Mouse (Mus musculus) layer of hippocampus, adult 11-12 months (tissue): ENCODE data around the gene Kank2.

Experiments used
- DNase-seq: peaks from one replicate; pipeline ENCODE4 v3.0.0; 2022; ENCODE audit warnings: low spot score

Kank2 gene

GRCm38 (mm10) chr9:21798345-21799009 lies at the start of gene Kank2:
Gene Kank2 (minus strand): TSS chr9:21798744.
- peak; percentile 70 for DNase-seq

GRCm38 (mm10) chr9:21847926-21848325 lies 49.4 kb upstream of the Kank2 start:
- no peak for DNase-seq

- no peak for DNase-seq
Measured at GRCm38 (mm10) chr9:21847425-21847824, 48.9 kb upstream of the Kank2 start.

- no peak for DNase-seq
Measured at GRCm38 (mm10) chr9:21846755-21847341, 48.3 kb upstream of the Kank2 start.

GRCm38 (mm10) chr9:21845381-21846080 lies 47.0 kb upstream of the Kank2 start:
- DNase-seq, result no peak

GRCm38 (mm10) chr9:21843086-21843485 lies 44.5 kb upstream of the Kank2 start:
- no peak for DNase-seq

GRCm38 (mm10) chr9:21842391-21842790 lies 43.8 kb upstream of the Kank2 start:
- no peak for DNase-seq

GRCm38 (mm10) chr9:21841340-21841739 lies 42.8 kb upstream of the Kank2 start:
- DNase-seq, result no peak

GRCm38 (mm10) chr9:21840115-21840787 lies 41.7 kb upstream of the Kank2 start:
- peak; percentile 60 for DNase-seq

GRCm38 (mm10) chr9:21837690-21838089 lies 39.1 kb upstream of the Kank2 start:
- DNase-seq, result no peak

- no peak for DNase-seq
Measured at GRCm38 (mm10) chr9:21835258-21835912, 36.8 kb upstream of the Kank2 start, which contains the start of gene Angptl8. Gene Angptl8 (plus strand): TSS chr9:21835510.

GRCm38 (mm10) chr9:21831558-21832240 lies 33.2 kb upstream of the Kank2 start:
- no peak for DNase-seq

GRCm38 (mm10) chr9:21830936-21831335 lies 32.4 kb upstream of the Kank2 start:
- no peak for DNase-seq

- DNase-seq, result no peak
Measured at GRCm38 (mm10) chr9:21830461-21830850, 31.9 kb upstream of the Kank2 start.

GRCm38 (mm10) chr9:21829834-21830460 lies 31.4 kb upstream of the Kank2 start:
- DNase-seq, result no peak

GRCm38 (mm10) chr9:21824366-21824765 lies 25.8 kb upstream of the Kank2 start:
- DNase-seq, result no peak

GRCm38 (mm10) chr9:21823957-21824356 lies 25.4 kb upstream of the Kank2 start:
- no peak for DNase-seq

GRCm38 (mm10) chr9:21822686-21823085 lies 24.1 kb upstream of the Kank2 start:
- no peak for DNase-seq

GRCm38 (mm10) chr9:21820183-21820582 lies 21.6 kb upstream of the Kank2 start:
- DNase-seq, result no peak

- peak; percentile 41 for DNase-seq
Measured at GRCm38 (mm10) chr9:21819181-21819729, 20.7 kb upstream of the Kank2 start.

- DNase-seq, result no peak
Measured at GRCm38 (mm10) chr9:21818561-21818960, 20.0 kb upstream of the Kank2 start.
